Mouse (Mus musculus) cerebellum, postnatal 25 days (tissue): Measurements from ENCODE around the gene Tnfrsf25.

Experiments
- DNase-seq, 2 experiments: peaks; one replicate each; pipeline ENCODE4 v3.0.0; 2021; ENCODE audit warnings: mixed read lengths in 2 of 2

Gene Tnfrsf25

GRCm38 (mm10) chr4:152146033-152146827 is 30.5 kb downstream of the Tnfrsf25 start:
- no peak for DNase-seq

DNA sequence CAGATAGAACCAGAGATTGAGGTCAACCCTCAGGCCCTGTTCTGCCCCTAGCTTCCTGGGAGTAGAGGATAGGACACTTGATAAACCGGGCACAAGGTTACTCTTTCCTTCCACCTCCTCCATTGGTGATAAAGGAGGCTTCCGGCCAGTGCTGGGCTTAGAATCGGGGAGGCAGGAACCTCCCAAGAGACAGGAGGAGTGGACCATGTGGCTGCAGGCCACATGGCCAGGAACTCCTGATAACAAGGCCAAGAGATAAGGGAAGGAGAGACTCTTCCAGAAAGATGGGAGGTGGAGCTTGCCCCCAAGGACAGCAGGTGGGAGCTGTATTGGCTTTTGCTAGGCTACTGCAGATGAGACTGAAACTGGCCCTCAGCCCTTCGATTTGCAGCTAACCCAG is 34.8 kb downstream of the Tnfrsf25 start:
- no peak for DNase-seq

GRCm38 (mm10) chr4:152151451-152151965 is 35.8 kb downstream of the Tnfrsf25 start:
- no peak for DNase-seq

GRCm38 (mm10) chr4:152151966-152152544 is 36.3 kb downstream of the Tnfrsf25 start, which contains the start of gene Espn:
Gene Espn (minus strand): TSS chr4:152152371.
- no peak for DNase-seq

DNA sequence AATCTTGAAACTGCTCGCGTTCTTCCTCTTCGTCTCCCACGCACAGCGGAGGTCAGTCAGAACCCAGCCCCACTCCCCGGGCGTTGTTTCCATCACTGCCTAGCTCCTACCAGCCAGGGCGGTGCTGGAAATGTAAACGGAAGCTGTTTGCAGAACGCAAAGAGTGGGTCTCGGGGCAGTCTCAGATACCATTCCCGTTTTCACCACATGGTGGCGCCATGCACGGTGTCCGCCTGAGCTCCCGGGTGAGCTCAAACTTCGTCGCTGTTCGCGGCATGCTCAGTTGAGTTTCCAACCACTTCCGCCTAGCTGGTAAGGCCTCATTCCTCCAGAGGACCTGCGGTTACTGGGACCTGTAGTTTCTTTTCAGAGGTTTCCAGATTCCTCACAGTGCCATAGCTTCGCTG is 38.0 kb downstream of the Tnfrsf25 start:
- DNase-seq: peak; percentile 72 to 83

DNA sequence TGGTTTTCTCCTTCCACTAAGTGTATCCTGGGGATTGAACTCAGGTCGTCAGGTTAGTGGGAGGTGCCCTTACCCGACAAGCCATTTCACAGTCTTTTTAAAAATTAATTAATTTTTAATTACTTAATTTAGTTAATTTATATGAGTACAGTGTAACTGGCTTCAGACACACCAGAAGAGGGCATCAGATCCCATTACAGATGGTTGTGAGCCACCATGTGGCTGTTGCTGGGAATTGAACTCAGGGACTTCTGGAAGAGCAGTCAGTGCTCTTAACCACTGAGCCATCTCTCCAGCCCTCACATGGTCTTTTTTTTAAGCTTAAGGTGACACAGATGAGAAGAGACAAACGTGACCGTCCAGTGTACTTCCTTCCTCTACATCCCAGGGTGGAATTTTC is 39.3 kb downstream of the Tnfrsf25 start:
- DNase-seq: no peak

DNA sequence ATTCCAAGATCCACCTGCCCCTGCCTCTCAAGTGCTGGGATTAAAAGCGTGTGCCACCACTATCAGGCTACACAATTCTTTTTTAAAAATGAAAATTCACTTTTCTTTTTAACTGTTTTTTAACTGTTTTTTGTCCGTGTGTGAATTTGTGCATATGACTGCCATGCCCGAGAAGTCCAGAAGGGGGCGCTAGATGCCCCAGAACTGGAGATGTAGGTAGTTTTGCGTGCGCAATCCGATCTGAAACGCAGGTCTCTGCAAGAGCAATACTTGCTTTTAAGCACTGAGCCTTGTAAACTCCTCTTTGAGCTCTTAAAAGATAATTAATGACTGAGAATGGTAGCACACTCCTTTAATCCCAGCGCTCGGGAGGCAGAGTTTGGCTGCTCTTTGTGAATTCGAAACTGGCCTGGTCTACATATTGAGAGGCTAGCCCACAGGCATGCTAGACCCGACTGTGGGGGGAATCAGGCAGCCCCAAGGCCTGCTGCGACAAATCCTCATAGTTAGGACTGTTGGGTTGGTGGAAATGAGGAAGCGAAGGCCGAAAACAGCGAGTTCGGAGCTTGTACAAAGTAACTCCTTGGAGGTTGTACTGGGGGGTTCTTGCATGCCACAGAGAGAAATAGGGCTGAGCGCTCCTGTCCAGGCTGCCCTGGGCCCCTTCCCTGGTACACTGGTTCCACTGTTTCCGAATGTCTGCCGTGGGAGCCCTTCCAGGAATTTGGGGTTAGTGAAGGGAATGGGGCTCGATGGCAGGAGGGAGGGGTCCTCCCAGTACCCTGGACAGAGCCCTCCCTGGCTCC is 42.2 kb downstream of the Tnfrsf25 start:
- peak; percentile 61 to 67 for DNase-seq

- no peak for DNase-seq
These were observed 43.0 kb downstream of the Tnfrsf25 start, which contains the start of gene Hes2 for GRCm38 (mm10) chr4:152158585-152159284. Gene Hes2 (plus strand): TSS chr4:152158867.

DNA sequence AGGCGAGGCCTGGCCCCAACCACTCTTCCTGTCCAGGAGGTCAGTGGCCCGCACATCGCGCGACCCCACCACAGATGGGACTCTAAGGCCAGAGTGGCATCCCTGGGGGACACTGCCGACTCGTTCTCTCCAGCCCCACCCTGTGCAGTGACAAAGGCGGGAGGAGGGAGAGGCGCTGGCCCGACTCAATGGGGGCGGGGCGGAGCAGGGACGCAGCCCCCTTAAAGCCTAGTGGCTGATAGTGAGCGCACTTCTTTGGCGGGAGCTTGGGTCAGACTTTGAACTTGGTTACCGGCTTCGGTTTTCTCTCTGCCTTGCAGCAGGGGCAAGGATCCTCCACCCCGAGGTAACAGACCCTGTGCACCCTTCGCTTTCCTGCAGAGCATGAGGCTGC is 43.5 kb downstream of the Tnfrsf25 start:
- no peak for DNase-seq

DNA sequence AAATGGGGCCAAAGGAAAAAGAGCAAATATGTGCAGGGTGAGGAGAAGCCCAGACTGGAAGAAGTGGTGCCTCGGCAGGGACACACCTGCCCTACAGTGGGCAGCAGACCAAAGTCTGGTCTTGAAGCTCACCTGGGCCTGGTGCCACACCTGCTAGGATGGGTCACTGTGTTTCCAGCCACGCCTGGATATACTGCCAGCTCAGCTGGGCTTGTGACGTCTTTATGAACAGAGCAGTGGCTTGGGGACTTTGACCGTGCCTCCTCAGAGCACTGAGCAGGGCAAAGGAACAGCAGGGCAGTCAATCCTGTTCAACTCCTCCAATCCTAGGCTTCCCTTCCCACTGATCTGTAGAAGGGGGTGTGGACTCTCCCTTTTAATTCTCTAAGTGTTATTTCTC is 45.0 kb downstream of the Tnfrsf25 start:
- DNase-seq: no peak

GRCm38 (mm10) chr4:152161601-152162000 is 45.9 kb downstream of the Tnfrsf25 start:
- no peak for DNase-seq

DNA sequence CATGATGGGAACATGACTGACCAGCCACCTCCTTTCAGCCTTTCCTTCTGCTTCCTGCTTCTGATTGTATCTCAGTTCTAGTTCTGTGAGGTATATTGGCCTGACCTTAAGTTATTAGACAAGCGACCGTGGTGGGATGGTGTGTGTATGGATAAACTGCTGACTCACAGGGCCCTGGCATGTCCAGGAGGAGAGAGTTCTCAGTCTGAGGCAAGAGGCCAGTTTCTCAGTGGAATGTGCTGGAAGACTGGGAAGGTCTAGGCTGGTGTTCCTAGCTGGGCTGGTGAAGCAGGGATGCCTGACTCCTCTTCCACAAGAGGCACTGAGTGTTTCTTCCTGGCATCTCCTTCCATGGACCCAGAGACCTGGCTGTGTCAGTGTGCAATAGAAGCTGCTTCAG is 47.0 kb downstream of the Tnfrsf25 start:
- DNase-seq: no peak

DNA sequence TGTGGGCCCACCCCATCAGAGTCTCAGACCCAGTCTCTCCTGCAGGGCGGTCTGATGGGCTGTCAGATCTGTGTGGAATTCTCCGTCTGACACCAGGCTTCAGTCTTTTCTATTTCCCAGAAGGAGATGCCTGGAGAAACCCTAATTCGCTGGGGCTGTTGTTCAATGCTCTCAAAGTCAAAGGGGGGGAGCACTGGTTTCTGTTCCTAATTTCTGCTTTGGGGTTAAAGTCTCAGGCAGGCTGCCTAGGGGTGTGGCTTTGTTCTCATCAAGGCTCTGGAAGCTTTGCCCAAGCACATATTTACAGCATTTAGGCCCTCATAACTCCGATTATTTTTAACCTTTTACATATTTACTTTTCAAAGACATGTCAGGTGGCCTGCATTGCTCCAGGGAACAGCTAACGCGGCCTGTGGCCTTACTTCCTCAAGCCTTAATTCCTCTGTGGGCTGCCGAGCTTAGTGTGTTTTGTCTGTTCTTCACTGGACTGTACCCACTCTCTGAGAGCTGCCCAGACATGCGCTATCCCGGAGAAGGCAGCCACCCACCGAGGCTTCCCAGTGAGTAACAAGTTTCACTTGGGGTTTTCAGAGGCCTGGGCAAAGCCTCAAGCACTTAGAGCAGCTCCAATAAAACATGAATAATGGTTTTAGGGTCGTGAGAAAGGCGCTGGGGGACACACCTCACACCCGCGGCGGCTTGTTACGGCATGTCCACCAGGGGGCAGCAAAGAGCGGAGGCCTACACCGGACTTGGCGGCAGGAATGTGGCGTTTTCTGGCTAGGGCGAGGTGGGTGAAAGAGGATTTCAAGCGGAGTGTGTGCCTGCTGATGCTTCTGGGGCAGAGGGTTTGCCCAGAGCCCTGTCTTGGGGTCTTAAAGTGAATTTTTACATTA is 49.5 kb downstream of the Tnfrsf25 start:
- DNase-seq: peak; percentile 78 to 88

GRCm38 (mm10) chr4:152168052-152168451 is 52.3 kb downstream of the Tnfrsf25 start:
- DNase-seq: no peak

DNA sequence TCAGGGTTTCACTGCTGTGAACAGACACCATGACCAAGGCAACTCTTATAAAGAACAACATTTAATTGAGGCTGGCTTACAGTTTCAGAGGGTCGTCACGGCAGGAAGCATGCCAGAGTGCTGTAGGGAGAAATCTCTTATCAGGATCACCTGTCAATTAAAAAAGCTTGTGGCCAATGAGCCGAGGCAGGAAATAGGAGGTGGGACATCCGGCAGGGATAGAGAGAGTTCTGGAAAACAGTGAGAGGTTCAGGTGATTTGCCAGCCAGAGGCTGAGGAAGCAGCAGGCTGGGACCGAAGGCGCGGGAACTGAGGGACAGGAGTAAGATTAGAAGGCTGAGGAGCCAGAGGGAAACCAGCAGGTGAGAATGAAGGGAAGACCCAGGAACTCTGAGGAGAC is 53.4 kb downstream of the Tnfrsf25 start:
- no peak for DNase-seq
